Mouse (Mus musculus): ENCODE data around the gene Sae1. TPM values are rescaled to one million over a fixed set of nuclear protein-coding genes. Genes with fewer than 3 reads are reported as not detected.

Gene Sae1
- total RNA-seq (2023) = 10 to 100 TPM; 58.6 to 76.2 TPM

GRCm38 (mm10) chr7:16387160-16388041 is at the start of gene Sae1:
Gene Sae1, minus strand, starts transcription at chr7:16387806.

GRCm38 (mm10) chr7:16400689-16401611 is 13.3 kb upstream of the Sae1 start, which contains the start of gene Zc3h4:
Gene Zc3h4, plus strand, starts transcription at chr7:16400910.

GRCm38 (mm10) chr7:16308093-16308492 is 79.5 kb downstream of the Sae1 start, which contains the start of gene Bbc3:
Gene Bbc3, plus strand, starts transcription at chr7:16308393.

GRCm38 (mm10) chr7:16286026-16286961 is 101.3 kb downstream of the Sae1 start, which contains the start of gene Ccdc9:
Gene Ccdc9, minus strand, starts transcription at chr7:16286795.

GRCm38 (mm10) chr7:16273081-16273765 is 114.4 kb downstream of the Sae1 start, which contains the start of gene Inafm1:
Gene Inafm1, minus strand, starts transcription at chr7:16273617.

Other genes with a start within 250 kb of the Sae1 start
- gene Meis3, start 212.7 kb downstream of the Sae1 start, total RNA-seq (2023) = 10 to 100 TPM; 44.6 to 58.0 TPM
- 10 to 100 TPM; 28.8 to 32.0 TPM for gene Dhx34, start 165.8 kb downstream of the Sae1 start, total RNA-seq (2023)
- gene C5ar2, start 143.7 kb downstream of the Sae1 start, total RNA-seq (2023) = under 1 TPM; 0.26 to 0.47 TPM
- gene C5ar1, start 128.3 kb downstream of the Sae1 start, total RNA-seq (2023) = under 1 TPM in 1 of 2 experiments, not detected in 1; 0.30 TPM
- 10 to 100 TPM; 23.9 to 31.5 TPM for gene Inafm1, start 114.2 kb downstream of the Sae1 start, total RNA-seq (2023)
- 100 to 1,000 TPM; 233 to 246 TPM for gene Ccdc9, start 101.0 kb downstream of the Sae1 start, total RNA-seq (2023)
- gene Bbc3, start 79.4 kb downstream of the Sae1 start, total RNA-seq (2023) = 10 to 100 TPM; 29.4 to 34.5 TPM
- gene Zc3h4, start 13.1 kb upstream of the Sae1 start, total RNA-seq (2023) = 10 to 100 TPM; 80.5 to 80.9 TPM
- gene Tmem160, start 65.0 kb upstream of the Sae1 start, total RNA-seq (2023) = 10 to 100 TPM; 38.7 to 39.4 TPM
- not detected for gene Npas1, start 89.9 kb upstream of the Sae1 start, total RNA-seq (2023)
- 10 to 100 TPM; 20.5 to 22.0 TPM for gene Arhgap35, start 227.2 kb upstream of the Sae1 start, total RNA-seq (2023)